Mouse (Mus musculus): ENCODE data around the gene Rin2. TPM values are rescaled to one million over a fixed set of nuclear protein-coding genes. Genes with fewer than 3 reads are reported as not detected.

Rin2 gene
- polyA plus RNA-seq, 1 experiment from 2014 or later = 21.1 TPM

DNA sequence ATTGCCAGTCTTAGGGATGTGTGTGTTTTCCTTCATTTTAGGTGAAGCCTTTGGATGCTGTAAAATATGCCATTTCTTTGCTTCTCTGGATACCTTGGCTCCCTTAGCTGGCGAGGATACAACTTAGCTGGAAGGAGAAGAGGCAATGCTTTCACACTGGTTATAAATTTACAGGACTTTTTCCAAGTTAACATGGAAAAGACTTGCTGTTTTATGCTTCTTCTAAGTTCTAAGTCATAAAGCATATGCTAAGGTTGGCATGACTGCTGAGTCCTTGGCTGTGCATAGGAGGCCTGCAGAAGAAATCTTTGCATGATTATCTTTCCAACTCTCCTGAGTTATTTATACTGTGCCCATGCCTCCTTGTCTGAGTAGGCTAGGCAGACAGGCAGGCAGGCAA, 49.3 kb downstream of the Rin2 start:
- no peaks in the 10 kb centered on the region for H3K9me3 ChIP-seq (replicated peaks; ENCODE audit: control insufficient read depth, low read length)
- DNase-seq (ENCODE audit: low spot score) (no peak), ATAC-seq (replicated peaks; ENCODE audit: insufficient number of reproducible peaks, low FRiP score, low TSS enrichment, low read depth) (no peak)
- WGBS = 83% methylated on average over 1 of the region's 1 CpGs
- no peaks in the 10 kb centered on the region for H3K27me3 ChIP-seq (ENCODE audit: control insufficient read depth, insufficient read depth, low read length)
- no peak overlapping the region for H3K9ac ChIP-seq (replicated peaks; ENCODE audit: low read length)
- no peaks in the 10 kb centered on the region for H3K4me1 ChIP-seq (ENCODE audit: control insufficient read depth, insufficient read depth, low read length)
- H3K36me3 ChIP-seq (replicated peaks; ENCODE audit: control insufficient read depth, insufficient read depth, low read depth, low read length) = no peaks in the 10 kb centered on the region
- no peak overlapping the region for H3K27ac ChIP-seq (replicated peaks; ENCODE audit: low read depth, low read length)
- no peak overlapping the region for H3K4me2 ChIP-seq (ENCODE audit: low read depth, low read length)
- no peak overlapping the region for H3K4me3 ChIP-seq (ENCODE audit: low read depth, low read length)

DNA sequence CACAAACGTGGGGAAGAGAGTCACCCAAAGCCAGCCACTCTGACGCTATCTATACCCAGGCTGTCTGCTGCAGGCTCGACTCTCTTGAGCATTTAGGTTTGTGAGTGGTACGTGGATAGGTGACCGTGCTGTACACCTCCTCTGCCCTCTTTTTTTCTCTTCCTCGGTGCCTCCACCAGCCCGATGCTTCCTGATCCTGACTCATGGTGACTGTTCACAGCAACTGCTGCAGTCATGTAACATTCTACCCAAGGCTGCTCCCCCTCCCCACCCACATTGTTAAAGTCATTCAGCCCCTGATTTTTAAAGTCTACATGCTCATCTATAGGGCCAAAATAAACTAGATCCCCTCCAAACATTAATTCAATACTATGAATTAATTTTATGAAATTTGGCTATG, 54.4 kb downstream of the Rin2 start:
- Histone ChIP-seq H3K27ac (replicated peaks; ENCODE audit: low read depth, low read length) (no peak overlapping the region), H3K27me3 (ENCODE audit: control insufficient read depth, insufficient read depth, low read length) (no peaks in the 10 kb centered on the region), H3K4me1 (ENCODE audit: control insufficient read depth, insufficient read depth, low read length) (no peaks in the 10 kb centered on the region), H3K4me2 (ENCODE audit: low read depth, low read length) (no peak overlapping the region), H3K9ac (replicated peaks; ENCODE audit: low read length) (no peak overlapping the region), H3K9me3 (replicated peaks; ENCODE audit: control insufficient read depth, low read length) (no peaks in the 10 kb centered on the region), H3K36me3 (replicated peaks; ENCODE audit: control insufficient read depth, insufficient read depth, low read depth, low read length) (no peaks in the 10 kb centered on the region), H3K4me3 (ENCODE audit: low read depth, low read length) (no peak overlapping the region)
- WGBS = 80% methylated on average over 7 of the region's 7 CpGs
- ATAC-seq (replicated peaks; ENCODE audit: insufficient number of reproducible peaks, low FRiP score, low TSS enrichment, low read depth) = no peak
- DNase-seq (ENCODE audit: low spot score) = no peak

DNA sequence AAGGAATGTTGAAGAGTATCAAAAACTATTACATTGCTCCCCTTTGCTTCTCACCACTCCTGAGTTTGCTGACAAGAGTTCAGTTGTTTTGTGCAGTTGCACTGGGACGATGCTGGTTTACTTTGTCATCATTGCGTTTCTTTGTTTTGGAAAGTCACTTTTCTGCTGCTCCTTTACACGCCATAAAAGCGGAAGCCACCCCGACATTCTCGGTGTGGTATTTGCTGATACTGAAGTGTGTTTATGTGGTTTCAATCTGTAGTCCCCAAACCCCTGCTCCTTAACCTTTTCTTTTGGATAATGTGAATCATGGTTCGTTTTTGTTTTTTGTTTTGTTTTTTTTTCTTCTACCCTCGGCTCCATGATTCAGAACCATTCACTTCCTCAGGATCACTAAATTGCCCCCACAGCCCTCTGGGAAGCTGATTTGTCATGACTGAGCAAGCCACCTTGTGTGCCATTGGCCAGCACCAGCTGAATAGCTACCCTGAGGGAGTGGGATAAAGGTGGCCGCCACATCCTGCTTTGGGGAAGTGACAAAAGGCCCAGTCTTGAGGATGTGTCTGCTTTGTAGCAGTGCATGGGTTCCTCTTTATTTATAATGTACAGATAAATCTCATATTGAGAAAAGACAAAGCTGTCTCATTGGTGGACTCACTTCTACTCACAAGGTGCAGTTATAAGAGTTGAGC, 55.3 kb downstream of the Rin2 start:
- no peaks in the 10 kb centered on the region for H3K9me3 ChIP-seq (replicated peaks; ENCODE audit: control insufficient read depth, low read length)
- 79% methylated on average over 9 of the region's 9 CpGs for WGBS
- H3K36me3 ChIP-seq (replicated peaks; ENCODE audit: control insufficient read depth, insufficient read depth, low read depth, low read length) = no peaks in the 10 kb centered on the region
- H3K9ac ChIP-seq (replicated peaks; ENCODE audit: low read length) = no peak overlapping the region
- H3K4me3 ChIP-seq (ENCODE audit: low read depth, low read length) = no peak overlapping the region
- ATAC-seq (replicated peaks; ENCODE audit: insufficient number of reproducible peaks, low FRiP score, low TSS enrichment, low read depth) (no peak), DNase-seq (ENCODE audit: low spot score) (no peak)
- no peak overlapping the region for H3K4me2 ChIP-seq (ENCODE audit: low read depth, low read length)
- H3K27ac ChIP-seq (replicated peaks; ENCODE audit: low read depth, low read length) = no peak overlapping the region
- no peaks in the 10 kb centered on the region for H3K27me3 ChIP-seq (ENCODE audit: control insufficient read depth, insufficient read depth, low read length)
- no peaks in the 10 kb centered on the region for H3K4me1 ChIP-seq (ENCODE audit: control insufficient read depth, insufficient read depth, low read length)

DNA sequence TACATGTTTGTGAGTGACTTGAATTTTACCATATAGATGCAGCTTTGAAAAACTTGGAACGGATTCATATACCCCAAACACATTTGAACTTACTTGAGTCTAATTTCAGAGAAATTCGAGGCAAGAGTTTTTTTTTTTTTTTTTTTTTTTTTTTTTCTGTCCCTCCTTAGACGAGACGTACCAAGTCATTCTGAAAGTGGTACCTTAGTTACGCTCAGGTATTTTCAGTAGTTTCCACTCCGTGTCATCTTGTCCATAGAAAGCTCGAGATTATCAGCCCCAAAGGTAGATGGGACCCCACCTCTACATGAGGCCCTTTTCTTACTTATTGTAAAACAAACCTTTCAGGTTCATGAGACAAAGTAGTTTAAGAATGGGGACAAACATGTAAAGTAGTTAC, 55.9 kb downstream of the Rin2 start:
- H3K9ac ChIP-seq (replicated peaks; ENCODE audit: low read length) = no peak overlapping the region
- H3K36me3 ChIP-seq (replicated peaks; ENCODE audit: control insufficient read depth, insufficient read depth, low read depth, low read length) = no peaks in the 10 kb centered on the region
- no peak overlapping the region for H3K27ac ChIP-seq (replicated peaks; ENCODE audit: low read depth, low read length)
- no peaks in the 10 kb centered on the region for H3K27me3 ChIP-seq (ENCODE audit: control insufficient read depth, insufficient read depth, low read length)
- H3K4me1 ChIP-seq (ENCODE audit: control insufficient read depth, insufficient read depth, low read length) = no peaks in the 10 kb centered on the region
- no peaks in the 10 kb centered on the region for H3K9me3 ChIP-seq (replicated peaks; ENCODE audit: control insufficient read depth, low read length)
- no peak for ATAC-seq (replicated peaks; ENCODE audit: insufficient number of reproducible peaks, low FRiP score, low TSS enrichment, low read depth)
- no peak overlapping the region for H3K4me3 ChIP-seq (ENCODE audit: low read depth, low read length)
- 85% methylated on average over 7 of the region's 7 CpGs for WGBS
- no peak for DNase-seq (ENCODE audit: low spot score)
- no peak overlapping the region for H3K4me2 ChIP-seq (ENCODE audit: low read depth, low read length)

DNA sequence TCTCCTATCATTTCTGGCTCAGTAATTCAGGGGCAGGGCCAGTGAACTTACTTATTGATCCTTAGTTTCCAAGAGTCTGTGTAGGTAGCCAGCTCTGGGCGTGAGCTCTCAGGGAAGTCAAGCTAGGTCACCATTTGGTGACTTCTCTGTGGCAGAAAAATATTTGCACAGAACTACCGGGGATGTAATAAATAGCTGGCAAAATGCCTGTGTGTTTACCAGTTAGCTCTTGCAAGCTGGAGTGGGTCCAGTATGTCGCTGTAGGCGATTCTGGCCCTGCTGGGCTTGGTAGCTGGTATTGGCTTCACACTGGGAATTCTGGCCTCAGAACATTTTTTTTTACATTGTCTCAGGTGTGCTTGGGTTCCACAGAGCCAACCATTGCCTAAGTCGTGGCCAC, 60.1 kb downstream of the Rin2 start:
- H3K36me3 ChIP-seq (replicated peaks; ENCODE audit: control insufficient read depth, insufficient read depth, low read depth, low read length) = no peaks in the 10 kb centered on the region
- DNase-seq (ENCODE audit: low spot score) = no peak
- H3K9me3 ChIP-seq (replicated peaks; ENCODE audit: control insufficient read depth, low read length) = no peaks in the 10 kb centered on the region
- no peak overlapping the region for H3K4me3 ChIP-seq (ENCODE audit: low read depth, low read length)
- H3K9ac ChIP-seq (replicated peaks; ENCODE audit: low read length) = no peak overlapping the region
- no peak overlapping the region for H3K4me2 ChIP-seq (ENCODE audit: low read depth, low read length)
- ATAC-seq (replicated peaks; ENCODE audit: insufficient number of reproducible peaks, low FRiP score, low TSS enrichment, low read depth) = no peak
- H3K4me1 ChIP-seq (ENCODE audit: control insufficient read depth, insufficient read depth, low read length) = no peaks in the 10 kb centered on the region
- no peaks in the 10 kb centered on the region for H3K27me3 ChIP-seq (ENCODE audit: control insufficient read depth, insufficient read depth, low read length)
- H3K27ac ChIP-seq (replicated peaks; ENCODE audit: low read depth, low read length) = no peak overlapping the region
- WGBS = 89% methylated on average over 5 of the region's 5 CpGs

DNA sequence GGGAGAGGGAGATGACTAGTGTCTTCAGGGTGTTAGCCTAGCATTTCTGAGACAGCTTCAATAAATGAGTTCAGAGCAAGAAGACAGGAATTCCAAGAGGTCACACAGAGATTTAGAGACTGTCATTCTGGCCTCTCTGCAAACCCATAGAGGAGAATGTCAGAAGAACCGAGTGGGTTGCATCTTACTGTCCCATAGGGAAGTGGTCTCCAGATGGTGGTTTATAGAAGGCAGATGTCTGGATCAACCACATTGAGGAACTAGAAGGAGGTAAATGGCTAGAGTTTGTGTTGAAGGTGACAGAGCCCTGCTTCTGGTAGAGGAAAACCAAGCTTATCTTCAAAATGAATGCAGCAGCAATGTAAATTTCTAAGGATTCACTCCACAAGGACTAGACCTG, 61.5 kb downstream of the Rin2 start:
- Histone ChIP-seq H3K4me3 (ENCODE audit: low read depth, low read length) (no peak overlapping the region), H3K27me3 (ENCODE audit: control insufficient read depth, insufficient read depth, low read length) (no peaks in the 10 kb centered on the region), H3K4me1 (ENCODE audit: control insufficient read depth, insufficient read depth, low read length) (no peaks in the 10 kb centered on the region), H3K9me3 (replicated peaks; ENCODE audit: control insufficient read depth, low read length) (no peaks in the 10 kb centered on the region), H3K9ac (replicated peaks; ENCODE audit: low read length) (no peak overlapping the region), H3K4me2 (ENCODE audit: low read depth, low read length) (no peak overlapping the region), H3K36me3 (replicated peaks; ENCODE audit: control insufficient read depth, insufficient read depth, low read depth, low read length) (no peaks in the 10 kb centered on the region), H3K27ac (replicated peaks; ENCODE audit: low read depth, low read length) (no peak overlapping the region)
- DNase-seq (ENCODE audit: low spot score) (no peak), ATAC-seq (replicated peaks; ENCODE audit: insufficient number of reproducible peaks, low FRiP score, low TSS enrichment, low read depth) (no peak)
- WGBS = 70% methylated on average over 1 of the region's 1 CpGs

DNA sequence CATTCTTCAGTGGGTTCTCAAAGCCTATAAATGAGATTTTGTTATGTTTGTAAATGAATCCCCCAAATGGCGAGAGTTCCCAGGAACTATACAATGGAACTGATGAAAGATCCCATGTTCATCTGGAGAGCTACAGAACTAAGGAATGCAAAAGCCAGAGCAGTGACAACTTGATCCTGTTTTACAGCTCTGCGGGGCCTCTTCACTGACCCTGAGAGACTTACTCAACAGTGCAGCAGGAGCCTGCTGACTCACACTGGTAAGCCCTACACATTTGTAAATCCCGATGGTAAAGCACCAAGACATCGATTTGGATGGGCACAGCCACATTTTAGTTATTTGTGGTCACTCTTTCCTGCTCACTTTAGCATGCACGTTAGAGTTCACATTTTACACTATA, 62.2 kb downstream of the Rin2 start:
- Histone ChIP-seq H3K4me2 (ENCODE audit: low read depth, low read length) (no peak overlapping the region), H3K4me3 (ENCODE audit: low read depth, low read length) (no peak overlapping the region), H3K4me1 (ENCODE audit: control insufficient read depth, insufficient read depth, low read length) (no peaks in the 10 kb centered on the region), H3K27me3 (ENCODE audit: control insufficient read depth, insufficient read depth, low read length) (no peaks in the 10 kb centered on the region), H3K27ac (replicated peaks; ENCODE audit: low read depth, low read length) (no peak overlapping the region), H3K9ac (replicated peaks; ENCODE audit: low read length) (no peak overlapping the region), H3K36me3 (replicated peaks; ENCODE audit: control insufficient read depth, insufficient read depth, low read depth, low read length) (no peaks in the 10 kb centered on the region), H3K9me3 (replicated peaks; ENCODE audit: control insufficient read depth, low read length) (no peaks in the 10 kb centered on the region)
- 26% methylated on average over 5 of the region's 5 CpGs for whole genome bisulfite sequencing
- DNase-seq (ENCODE audit: low spot score) (no peak), ATAC-seq (replicated peaks; ENCODE audit: insufficient number of reproducible peaks, low FRiP score, low TSS enrichment, low read depth) (no peak)

DNA sequence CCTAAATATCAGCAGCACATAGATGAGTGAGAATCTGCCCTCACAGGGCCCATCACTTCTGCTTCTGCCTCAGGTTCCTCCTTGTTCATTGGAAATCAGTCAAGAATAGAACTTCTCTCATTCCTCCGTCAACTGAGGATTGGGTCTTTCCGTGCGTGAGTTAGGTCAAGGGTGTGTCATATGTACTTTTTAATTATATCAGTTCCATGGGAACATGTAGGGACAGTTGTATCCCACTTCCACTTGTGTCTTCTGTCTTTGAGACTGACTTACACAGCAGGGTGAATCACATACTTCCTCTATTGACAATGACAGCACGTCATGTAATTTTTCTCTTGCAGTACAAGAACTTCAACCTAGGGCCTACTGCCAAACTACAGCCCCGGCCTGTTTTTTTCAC, 65.7 kb downstream of the Rin2 start:
- no peak for DNase-seq (ENCODE audit: low spot score)
- WGBS = 90% methylated on average over 5 of the region's 5 CpGs

More for the DNA sequence above, 65.7 kb downstream of the Rin2 start:
- H3K27me3 ChIP-seq (ENCODE audit: control insufficient read depth, insufficient read depth, low read length) = no peaks in the 10 kb centered on the region
- no peaks in the 10 kb centered on the region for H3K4me1 ChIP-seq (ENCODE audit: control insufficient read depth, insufficient read depth, low read length)
- no peak overlapping the region for H3K4me2 ChIP-seq (ENCODE audit: low read depth, low read length)
- no peak overlapping the region for H3K4me3 ChIP-seq (ENCODE audit: low read depth, low read length)
- no peak overlapping the region for H3K27ac ChIP-seq (replicated peaks; ENCODE audit: low read depth, low read length)
- no peaks in the 10 kb centered on the region for H3K36me3 ChIP-seq (replicated peaks; ENCODE audit: control insufficient read depth, insufficient read depth, low read depth, low read length)
- H3K9me3 ChIP-seq (replicated peaks; ENCODE audit: control insufficient read depth, low read length) = no peaks in the 10 kb centered on the region
- no peak for ATAC-seq (replicated peaks; ENCODE audit: insufficient number of reproducible peaks, low FRiP score, low TSS enrichment, low read depth)
- H3K9ac ChIP-seq (replicated peaks; ENCODE audit: low read length) = no peak overlapping the region
